19 mouse cellular contexts compared by ENCODE assay signal in genomic region chr5:117045101-117045500, GRCm38 (mm10).
DNase-seq lines count a peak whose midpoint lies in the region; ATAC-seq lines count a peak whose summit lies in the region.
"Had no signal": no experiment of that assay in that cellular context is flagged by ENCODE, and none has a peak within 500 bp of the region (broad histone marks: within the 10 kb centered on the region; RNA-seq: fewer than 3 reads in every experiment).

No protein-coding gene starts in this region.

- no peak overlapping the region for H3K27ac ChIP-seq in midbrain, embryonic 14.5 days (replicated peaks; ENCODE audit: low read depth, low read length)
- H3K27ac ChIP-seq: embryonic facial prominence, embryonic 12.5 days; forebrain, embryonic 13.5 days; heart, adult 2 months; liver, embryonic 14.5 days; lung, embryonic 15.5 days had no signal

- no peak overlapping the region for H3K9ac ChIP-seq in midbrain, embryonic 14.5 days (replicated peaks; ENCODE audit: low read length)
- H3K9ac ChIP-seq: embryonic facial prominence, embryonic 12.5 days; forebrain, embryonic 13.5 days; liver, embryonic 14.5 days; lung, embryonic 15.5 days had no signal

- 73% methylated on average over 10 of the region's 10 CpGs for WGBS in midbrain, embryonic 14.5 days

- H3K36me3 ChIP-seq in midbrain, embryonic 14.5 days (ENCODE audit: control insufficient read depth, insufficient read depth, low read length) = no peaks in the 10 kb centered on the region
- H3K36me3 ChIP-seq: embryonic facial prominence, embryonic 12.5 days; lung, embryonic 15.5 days had no signal

- no peak overlapping the region for H3K4me3 ChIP-seq in midbrain, embryonic 14.5 days (replicated peaks; ENCODE audit: low read depth, low read length)
- H3K4me3 ChIP-seq: embryonic facial prominence, embryonic 12.5 days; erythroblast, embryonic 14.5 days; forebrain, embryonic 13.5 days; heart, adult 2 months; lung, embryonic 15.5 days had no signal

- peak; percentile 15 for DNase-seq in 3134 (ENCODE audit: extremely low read depth, insufficient read length, low spot score)
- DNase-seq in 3T3-L1 (ENCODE audit: low read depth, low spot score) = peak; percentile 19
- DNase-seq in adipocyte (ENCODE audit: low spot score) = peak; percentile 8
- DNase-seq in cerebellum, adult 9-10 months = peak; percentile 76
- DNase-seq in midbrain, embryonic 14.5 days = no peak
- DNase-seq in urinary bladder, postnatal 36 days (ENCODE audit: low spot score in 2 of 2) = no peak
- no peak for DNase-seq in frontal cortex, adult 2 months (ENCODE audit: extremely low spot score in 1 of 2, low spot score in 1 of 2)
- DNase-seq: adrenal gland, postnatal 14 days; gastrocnemius, postnatal 10 days; heart, adult 2 months; kidney, adult 18-20 months; layer of hippocampus, adult 9-11 months; right cerebral cortex, postnatal 4 days had no signal

- H3K4me1 ChIP-seq in midbrain, embryonic 14.5 days (ENCODE audit: control insufficient read depth, insufficient read depth, low read length) = no peaks in the 10 kb centered on the region
- H3K4me1 ChIP-seq: embryonic facial prominence, embryonic 12.5 days; forebrain, embryonic 13.5 days; lung, embryonic 15.5 days had no signal

- no peak for ATAC-seq in midbrain, embryonic 14.5 days (ENCODE audit: low FRiP score, low TSS enrichment)
- ATAC-seq: CD4-positive, CD25-positive, alpha-beta regulatory T cell, adult 4 months; forebrain, embryonic 13.5 days had no signal

- no peaks in the 10 kb centered on the region for H3K9me3 ChIP-seq in midbrain, embryonic 14.5 days (ENCODE audit: control insufficient read depth, low read length)
- H3K9me3 ChIP-seq: embryonic facial prominence, embryonic 12.5 days; forebrain, embryonic 13.5 days; lung, embryonic 15.5 days had no signal

- H3K27me3 ChIP-seq in midbrain, embryonic 14.5 days (ENCODE audit: control insufficient read depth, insufficient read depth, low read length) = no peaks in the 10 kb centered on the region
- H3K27me3 ChIP-seq: embryonic facial prominence, embryonic 12.5 days; forebrain, embryonic 13.5 days; lung, embryonic 15.5 days had no signal

- H3K4me2 ChIP-seq in midbrain, embryonic 14.5 days (ENCODE audit: low read length) = no peak overlapping the region
- H3K4me2 ChIP-seq: embryonic facial prominence, embryonic 12.5 days; forebrain, embryonic 13.5 days; lung, embryonic 15.5 days had no signal

Comparison
In these comparisons a context has a peak if more than half of its experiments do, and no peak if none do; other contexts are left out.
1. DNase-seq: peak in 3134 (single experiment), 3T3-L1 (single experiment), adipocyte (single experiment) and cerebellum, adult 9-10 months (single experiment); none in midbrain, embryonic 14.5 days (single experiment), urinary bladder, postnatal 36 days (0 of 2) and frontal cortex, adult 2 months (0 of 2).